Mouse (Mus musculus): ENCODE results near the gene Sap30l. TPM values are rescaled to one million over a fixed set of nuclear protein-coding genes. Genes with fewer than 3 reads are reported as not detected.
"Not testable (repeated sequence)": the region's sequence is repeated elsewhere in the genome, so short reads cannot be mapped to it uniquely, and the experiment has no call there.

Sap30l gene
- polyA plus RNA-seq, 1 experiment from 2014 or later, result 10.5 TPM

- no peaks in the 10 kb centered on the region for H3K36me3 ChIP-seq
- H3K27ac ChIP-seq, result no peak overlapping the region
- peak overlapping the region; percentile 49 for H3K9ac ChIP-seq
- H3K27me3 ChIP-seq, result peaks cover 98% of the 10 kb centered on the region
- no peak for ATAC-seq (ENCODE audit: insufficient number of reproducible peaks, insufficient read depth, low FRiP score, low TSS enrichment, low read depth)
- peak overlapping the region; percentile 22 for H3K4me3 ChIP-seq
- H3K4me1 ChIP-seq, result peaks cover 51% of the 10 kb centered on the region
- WGBS, result 2% methylated on average over 30 of the region's 30 CpGs
- no peaks in the 10 kb centered on the region for H3K9me3 ChIP-seq
- peak overlapping the region; percentile 41 for H3K4me2 ChIP-seq
These were observed 32.0 kb downstream of the Sap30l start for GRCm38 (mm10) chr11:57833296-57833977.

- Histone ChIP-seq H3K27me3 (peaks cover 99% of the 10 kb centered on the region), H3K27ac (no peak overlapping the region), H3K4me3 (peak overlapping the region; percentile 22), H3K4me2 (peak overlapping the region; percentile 41), H3K4me1 (peaks cover 48% of the 10 kb centered on the region), H3K9me3 (no peaks in the 10 kb centered on the region), H3K36me3 (no peaks in the 10 kb centered on the region), H3K9ac (no peak overlapping the region; the same call in 1 of the 2 replicates)
- no peak for ATAC-seq (ENCODE audit: insufficient number of reproducible peaks, insufficient read depth, low FRiP score, low TSS enrichment, low read depth)
- WGBS, result 6% methylated on average over 6 of the region's 6 CpGs
These were observed 32.6 kb downstream of the Sap30l start for GRCm38 (mm10) chr11:57834031-57834430.

GRCm38 (mm10) chr11:57835331-57835730 is 33.9 kb downstream of the Sap30l start:
- H3K9ac ChIP-seq, result no peak overlapping the region
- peaks cover 99% of the 10 kb centered on the region for H3K27me3 ChIP-seq
- H3K4me2 ChIP-seq, result no peak overlapping the region
- no peaks in the 10 kb centered on the region for H3K9me3 ChIP-seq
- 9% methylated on average over 2 of the region's 2 CpGs for WGBS
- H3K4me1 ChIP-seq, result peaks cover 41% of the 10 kb centered on the region
- H3K36me3 ChIP-seq, result no peaks in the 10 kb centered on the region
- no peak for ATAC-seq (ENCODE audit: insufficient number of reproducible peaks, insufficient read depth, low FRiP score, low TSS enrichment, low read depth)
- no peak overlapping the region for H3K27ac ChIP-seq
- H3K4me3 ChIP-seq, result no peak overlapping the region

DNA sequence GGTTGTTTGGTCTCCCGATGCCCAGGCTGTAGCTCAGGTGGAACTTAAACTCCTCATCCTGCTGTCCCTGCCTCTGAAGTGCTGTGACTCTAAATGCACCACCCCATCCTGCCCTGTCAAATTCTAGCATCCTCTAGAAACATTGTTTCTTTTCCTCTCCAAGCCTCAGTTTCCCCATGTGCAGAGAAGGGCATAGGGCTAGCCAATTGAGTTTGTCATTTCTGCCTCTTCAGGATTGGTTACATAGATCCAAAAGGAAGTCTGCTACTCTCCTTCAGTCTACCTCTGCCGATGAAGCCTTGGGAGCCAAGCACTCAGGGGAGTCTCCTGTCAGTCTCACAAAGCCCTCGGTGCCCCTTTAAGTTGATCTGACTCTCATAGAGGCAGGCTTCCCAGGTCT is 34.5 kb downstream of the Sap30l start:
- Histone ChIP-seq H3K9ac (no peak overlapping the region), H3K9me3 (no peaks in the 10 kb centered on the region), H3K4me3 (no peak overlapping the region), H3K4me2 (no peak overlapping the region), H3K36me3 (no peaks in the 10 kb centered on the region), H3K4me1 (peaks cover 43% of the 10 kb centered on the region), H3K27me3 (peaks cover 99% of the 10 kb centered on the region), H3K27ac (no peak overlapping the region)
- WGBS, result 14% methylated on average over 3 of the region's 3 CpGs
- ATAC-seq (ENCODE audit: insufficient number of reproducible peaks, insufficient read depth, low FRiP score, low TSS enrichment, low read depth), result no peak

DNA sequence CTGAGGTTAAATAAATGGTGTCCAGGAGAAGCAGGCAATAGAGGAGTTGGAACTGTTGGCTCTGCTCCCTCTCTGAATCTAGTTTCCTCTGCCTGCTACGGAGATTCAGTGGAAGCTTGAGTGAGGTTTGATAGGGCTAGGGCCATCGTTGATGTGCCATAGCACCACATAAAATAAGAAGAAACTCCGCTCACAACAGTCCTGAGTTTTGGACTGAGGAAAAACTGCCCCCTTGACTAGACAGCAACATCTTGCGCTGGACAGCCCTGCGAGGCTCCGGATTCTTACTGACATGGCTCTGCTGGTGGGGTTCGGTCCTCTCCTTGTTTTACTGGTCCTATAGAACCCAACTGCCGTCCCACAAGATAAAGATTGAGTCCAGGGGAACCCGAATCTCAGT is 35.0 kb downstream of the Sap30l start:
- Histone ChIP-seq H3K9me3 (no peaks in the 10 kb centered on the region), H3K4me3 (no peak overlapping the region), H3K9ac (no peak overlapping the region), H3K27ac (no peak overlapping the region), H3K36me3 (no peaks in the 10 kb centered on the region), H3K4me1 (peaks cover 41% of the 10 kb centered on the region), H3K4me2 (no peak overlapping the region), H3K27me3 (peaks cover 99% of the 10 kb centered on the region)
- no peak for ATAC-seq (ENCODE audit: insufficient number of reproducible peaks, insufficient read depth, low FRiP score, low TSS enrichment, low read depth)
- 5% methylated on average over 9 of the region's 9 CpGs for WGBS

- WGBS, result under 1% methylated on average over 38 of the region's 38 CpGs
These were observed 35.6 kb downstream of the Sap30l start for GRCm38 (mm10) chr11:57836872-57837680.

DNA sequence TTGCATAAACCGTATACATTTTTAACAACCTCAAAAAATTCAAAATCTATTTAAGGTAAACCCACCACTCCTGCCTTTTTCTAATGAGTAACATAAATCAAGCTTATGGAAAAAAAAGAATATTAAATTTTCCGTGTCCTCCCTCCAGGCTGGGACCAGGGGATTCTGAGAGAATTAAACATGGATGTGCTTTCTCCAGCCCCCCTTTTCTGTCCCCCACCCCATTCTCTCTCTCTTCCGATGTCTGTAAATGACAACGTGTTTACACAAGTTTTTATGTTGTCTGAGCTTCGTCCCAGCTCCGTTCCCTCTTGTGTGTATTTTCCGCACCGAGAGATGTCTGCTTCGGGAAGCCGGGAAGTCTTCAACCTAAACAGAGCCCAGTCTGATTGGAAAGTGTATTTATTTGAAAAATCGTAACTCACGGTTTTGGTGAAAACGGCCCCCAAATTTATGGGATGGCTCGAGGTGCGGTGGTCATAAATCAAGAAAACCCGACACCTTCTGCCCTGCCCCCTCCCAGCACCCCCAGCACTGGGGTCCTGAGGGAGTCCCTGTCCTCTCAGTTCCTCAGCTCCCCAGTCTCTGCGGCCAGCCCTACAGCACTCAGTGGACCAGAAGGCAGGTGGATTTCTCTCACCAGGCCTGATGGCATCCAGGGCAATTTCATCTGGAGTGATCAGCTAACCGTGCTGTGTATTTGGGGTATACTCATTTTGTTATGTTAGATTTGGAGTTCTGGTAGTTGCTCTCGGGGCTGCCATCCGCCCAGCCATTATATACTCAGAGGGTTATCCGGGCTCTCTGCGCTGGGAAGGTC is 36.6 kb downstream of the Sap30l start:
- H3K27ac ChIP-seq, result no peak overlapping the region
- no peak for ATAC-seq (ENCODE audit: insufficient number of reproducible peaks, insufficient read depth, low FRiP score, low TSS enrichment, low read depth)
- peaks cover 29% of the 10 kb centered on the region for H3K4me1 ChIP-seq
- WGBS, result 3% methylated on average over 22 of the region's 22 CpGs
- H3K4me2 ChIP-seq, result no peak overlapping the region
- H3K4me3 ChIP-seq, result no peak overlapping the region
- H3K9ac ChIP-seq, result no peak overlapping the region
- no peaks in the 10 kb centered on the region for H3K9me3 ChIP-seq
- H3K27me3 ChIP-seq, result peaks cover 97% of the 10 kb centered on the region
- no peaks in the 10 kb centered on the region for H3K36me3 ChIP-seq

More at GRCm38 (mm10) chr11:57836872-57837680, 35.6 kb downstream of the Sap30l start:
- Histone ChIP-seq H3K4me1 (peaks cover 36% of the 10 kb centered on the region), H3K9me3 (no peaks in the 10 kb centered on the region), H3K9ac (no peak overlapping the region; the same call in 1 of the 2 replicates), H3K27me3 (peaks cover 97% of the 10 kb centered on the region), H3K4me2 (peak overlapping the region; percentile 37), H3K4me3 (peak overlapping the region; percentile 15; the same call in 1 of the 2 replicates), H3K27ac (no peak overlapping the region), H3K36me3 (no peaks in the 10 kb centered on the region)
- ATAC-seq (ENCODE audit: insufficient number of reproducible peaks, insufficient read depth, low FRiP score, low TSS enrichment, low read depth), result no peak

DNA sequence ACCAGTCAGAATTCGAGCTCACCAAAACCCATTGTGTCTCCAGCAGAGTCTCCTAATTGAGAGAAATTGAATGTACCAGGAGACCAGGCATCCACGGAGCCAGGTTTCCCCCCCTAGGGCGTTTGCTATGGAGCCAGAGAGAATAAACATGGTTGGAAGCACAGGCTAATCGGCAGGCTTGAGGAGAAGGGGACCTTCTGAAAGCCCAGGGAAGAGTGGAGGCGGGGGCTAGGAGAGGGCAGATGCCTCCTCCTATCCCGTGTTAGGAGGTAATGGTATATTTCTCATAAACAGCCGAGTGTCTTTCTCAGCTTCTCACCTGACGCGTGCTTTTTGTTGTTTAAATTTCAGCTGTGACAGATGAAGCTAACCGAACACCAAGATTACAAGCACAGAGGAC is 39.5 kb downstream of the Sap30l start:
- 9% methylated on average over 10 of the region's 10 CpGs for WGBS
- H3K4me3 ChIP-seq, result no peak overlapping the region
- no peak for ATAC-seq (ENCODE audit: insufficient number of reproducible peaks, insufficient read depth, low FRiP score, low TSS enrichment, low read depth)
- no peak overlapping the region for H3K9ac ChIP-seq
- no peaks in the 10 kb centered on the region for H3K9me3 ChIP-seq
- no peak overlapping the region for H3K27ac ChIP-seq
- peaks cover 82% of the 10 kb centered on the region for H3K27me3 ChIP-seq
- no peak overlapping the region for H3K4me2 ChIP-seq
- no peaks in the 10 kb centered on the region for H3K36me3 ChIP-seq
- H3K4me1 ChIP-seq, result peaks cover 19% of the 10 kb centered on the region

DNA sequence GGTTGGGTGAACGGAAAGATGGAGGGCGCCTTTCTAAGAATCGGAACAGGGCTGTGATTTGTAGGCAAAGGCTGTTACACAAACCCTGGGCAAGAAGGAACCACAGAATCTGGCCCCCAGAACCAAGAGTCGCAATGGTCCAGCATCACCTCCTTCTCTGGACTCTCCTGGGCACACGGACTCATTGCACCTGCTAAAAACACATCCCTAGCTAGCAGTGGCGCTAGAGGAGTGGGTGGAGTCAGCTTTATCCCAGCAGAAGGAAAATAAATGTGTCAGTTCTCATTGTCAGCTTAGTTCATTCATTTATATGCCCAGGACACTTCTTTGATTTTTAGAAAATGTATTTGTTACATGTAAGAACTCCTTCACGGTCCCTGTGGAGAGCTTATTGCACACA is 40.0 kb downstream of the Sap30l start:
- Histone ChIP-seq H3K27ac (no peak overlapping the region), H3K9me3 (no peaks in the 10 kb centered on the region), H3K27me3 (peaks cover 79% of the 10 kb centered on the region), H3K4me1 (peaks cover 19% of the 10 kb centered on the region), H3K4me2 (no peak overlapping the region), H3K4me3 (no peak overlapping the region), H3K9ac (no peak overlapping the region), H3K36me3 (no peaks in the 10 kb centered on the region)
- ATAC-seq (ENCODE audit: insufficient number of reproducible peaks, insufficient read depth, low FRiP score, low TSS enrichment, low read depth), result no peak
- 27% methylated on average over 7 of the region's 7 CpGs for WGBS

- not testable (repeated sequence) for H3K9me3 ChIP-seq; H3K4me2 ChIP-seq; H3K27ac ChIP-seq; H3K4me1 ChIP-seq; H3K4me3 ChIP-seq; ATAC-seq (ENCODE audit: insufficient number of reproducible peaks, insufficient read depth, low FRiP score, low TSS enrichment, low read depth); H3K9ac ChIP-seq; H3K36me3 ChIP-seq
- H3K27me3 ChIP-seq, result peaks cover 54% of the 10 kb centered on the region
- 86% methylated on average over 9 of the region's 9 CpGs for WGBS
These were observed 45.3 kb downstream of the Sap30l start for GRCm38 (mm10) chr11:57846421-57847363.

Measured in embryonic facial prominence, embryonic 13.5 days (tissue).